Mouse (Mus musculus) adrenal gland, postnatal 10 days (tissue): ENCODE data around the gene Xbp1. TPM values are rescaled to one million over a fixed set of nuclear protein-coding genes. Genes with fewer than 3 reads are reported as not detected.
"Not testable (repeated sequence)": the region's sequence is repeated elsewhere in the genome, so short reads cannot be mapped to it uniquely, and the experiment has no call there.

Experiments used
- DNase-seq: peaks from one replicate; pipeline ENCODE4 v3.0.0; 2021; ENCODE audit warnings: mixed read lengths
- long read RNA-seq, 2 experiments: library from polyadenylated mRNA; stranded (forward); transcript quantifications; one replicate each; pipeline ENCODE4 v2.0.0; 2021
- total RNA-seq, 2 experiments: library from RNA; stranded (reverse); gene quantifications; 2 replicates each; pipeline ENCODE4 v1.2.3; 2021

Gene Xbp1
- 100 to 1,000 TPM; 100 to 121 TPM for total RNA-seq
- long read RNA-seq, experiment 1, transcript Xbp1-201 (5 exons, 2,129 nt), result major isoform, 345 of 379 reads
- long read RNA-seq, experiment 1, partial matches to known transcripts, result 25 of 379 reads
- long read RNA-seq, experiment 1, other reads (novel, unspliced or antisense), result 8 of 379 reads
- long read RNA-seq, experiment 2, transcript Xbp1-201 (5 exons, 2,129 nt), result major isoform, 127 of 146 reads
- long read RNA-seq, experiment 2, partial matches to known transcripts, result 4 of 146 reads
- long read RNA-seq, experiment 2, other reads (novel, unspliced or antisense), result 13 of 146 reads

- DNase-seq, result peak; percentile 99
These were observed at the start of gene Xbp1 for GRCm38 (mm10) chr11:5520412-5521265. Gene Xbp1, plus strand, starts transcription at chr11:5520659.

DNA sequence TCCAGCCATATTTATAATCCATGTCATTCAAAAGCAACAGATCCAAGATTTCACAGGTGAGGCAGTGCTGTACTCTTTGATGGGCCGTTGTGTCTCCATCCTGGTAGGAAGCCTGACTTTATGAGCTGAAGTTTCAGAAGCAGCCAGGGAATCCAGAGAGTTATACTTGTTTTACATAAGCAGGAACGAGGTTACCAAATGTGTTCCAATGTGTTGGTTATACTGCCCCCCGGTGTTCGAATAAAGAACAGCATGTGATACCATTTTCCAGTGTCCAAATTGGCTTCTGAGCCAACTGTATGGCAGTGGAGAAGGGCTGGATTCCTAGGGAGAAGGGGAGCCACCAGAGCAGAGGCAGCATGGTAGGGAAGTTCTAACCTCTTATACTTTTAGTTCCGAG is 46.3 kb upstream of the Xbp1 start:
- DNase-seq, result peak; percentile 81

DNA sequence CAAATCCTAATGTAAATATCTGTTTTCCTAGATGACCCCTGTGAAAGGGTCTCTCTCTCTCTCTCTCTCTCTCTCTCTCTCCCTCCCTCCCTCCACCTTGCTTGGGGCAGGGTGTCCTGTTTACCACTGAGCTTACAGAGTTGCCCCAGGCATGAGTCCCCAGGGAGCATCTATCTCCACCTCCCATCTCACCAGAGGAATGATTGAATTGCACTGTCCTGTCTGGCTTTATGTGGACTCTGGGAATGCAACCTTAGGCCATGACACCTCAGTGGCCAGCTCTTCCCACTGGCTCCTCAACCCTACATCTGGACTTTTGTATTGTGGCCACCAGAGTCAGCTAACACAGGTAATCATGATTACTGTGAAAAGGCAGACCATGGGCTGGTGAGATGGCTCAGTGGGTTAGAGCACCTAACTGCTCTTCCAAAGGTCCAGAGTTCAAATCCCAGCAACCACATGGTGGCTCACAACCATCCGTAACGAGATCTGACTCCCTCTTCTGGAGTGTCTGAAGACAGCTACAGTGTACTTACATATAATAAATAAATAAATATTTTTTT is 44.8 kb upstream of the Xbp1 start:
- not testable (repeated sequence) for DNase-seq

GRCm38 (mm10) chr11:5476806-5477205 is 43.7 kb upstream of the Xbp1 start:
- no peak for DNase-seq

DNA sequence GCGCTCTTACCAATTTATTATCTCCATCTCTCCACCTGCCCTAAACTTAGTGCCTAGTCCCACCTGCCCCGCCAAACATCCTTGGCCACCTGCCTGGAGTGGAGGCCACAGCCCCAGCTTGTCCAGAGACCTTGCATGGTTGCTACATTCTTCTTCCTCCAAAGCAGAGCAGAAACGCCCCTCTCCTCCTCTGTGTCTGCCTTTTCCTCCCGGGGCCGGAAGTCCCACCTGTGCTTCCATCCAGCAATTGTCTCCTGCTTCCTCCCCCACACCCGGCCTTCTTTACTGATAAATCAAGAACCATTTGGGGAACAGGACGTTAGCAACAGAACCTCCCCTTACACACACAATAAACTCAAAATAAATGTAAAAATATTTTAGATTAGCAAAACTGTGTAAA is 42.3 kb upstream of the Xbp1 start:
- no peak for DNase-seq

DNA sequence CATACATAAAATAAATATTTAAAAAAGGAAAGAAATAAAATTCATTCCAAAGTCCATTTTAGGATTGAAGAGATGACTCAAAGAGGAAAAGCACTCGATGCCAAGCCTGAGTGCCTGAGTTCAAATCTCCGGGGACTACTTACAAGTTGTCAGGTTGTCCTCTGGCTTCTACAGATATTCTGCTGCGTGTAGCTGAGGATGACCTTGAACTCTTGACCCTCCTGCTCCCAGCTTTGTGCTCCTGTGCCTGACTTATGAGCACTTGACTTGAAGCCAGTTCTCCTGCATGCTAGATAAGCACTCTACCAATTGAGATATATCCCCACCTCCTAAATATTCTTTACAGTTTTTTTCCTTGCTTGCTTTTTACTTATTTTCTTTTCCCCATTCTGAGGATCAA is 41.6 kb upstream of the Xbp1 start:
- DNase-seq, result no peak

DNA sequence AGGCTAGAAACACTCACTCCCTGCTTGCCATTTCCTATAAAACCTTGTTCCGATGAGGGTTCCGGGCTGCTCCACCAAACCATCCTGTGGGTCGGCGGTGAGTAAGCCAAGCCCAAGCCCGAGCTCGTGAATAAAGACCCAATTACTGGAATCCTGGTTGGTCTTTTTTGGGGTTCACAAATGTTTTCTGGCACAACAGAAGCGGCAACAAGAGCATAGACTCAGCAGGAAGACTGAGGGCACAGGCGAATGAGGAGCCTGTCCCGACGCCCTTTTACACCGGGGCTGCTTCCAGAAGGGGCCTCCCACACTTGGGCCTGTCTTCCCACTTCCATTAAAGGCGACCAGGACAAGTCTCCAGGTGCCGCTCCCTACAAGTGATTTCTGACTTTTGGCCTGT is 37.9 kb upstream of the Xbp1 start:
- DNase-seq, result no peak

DNA sequence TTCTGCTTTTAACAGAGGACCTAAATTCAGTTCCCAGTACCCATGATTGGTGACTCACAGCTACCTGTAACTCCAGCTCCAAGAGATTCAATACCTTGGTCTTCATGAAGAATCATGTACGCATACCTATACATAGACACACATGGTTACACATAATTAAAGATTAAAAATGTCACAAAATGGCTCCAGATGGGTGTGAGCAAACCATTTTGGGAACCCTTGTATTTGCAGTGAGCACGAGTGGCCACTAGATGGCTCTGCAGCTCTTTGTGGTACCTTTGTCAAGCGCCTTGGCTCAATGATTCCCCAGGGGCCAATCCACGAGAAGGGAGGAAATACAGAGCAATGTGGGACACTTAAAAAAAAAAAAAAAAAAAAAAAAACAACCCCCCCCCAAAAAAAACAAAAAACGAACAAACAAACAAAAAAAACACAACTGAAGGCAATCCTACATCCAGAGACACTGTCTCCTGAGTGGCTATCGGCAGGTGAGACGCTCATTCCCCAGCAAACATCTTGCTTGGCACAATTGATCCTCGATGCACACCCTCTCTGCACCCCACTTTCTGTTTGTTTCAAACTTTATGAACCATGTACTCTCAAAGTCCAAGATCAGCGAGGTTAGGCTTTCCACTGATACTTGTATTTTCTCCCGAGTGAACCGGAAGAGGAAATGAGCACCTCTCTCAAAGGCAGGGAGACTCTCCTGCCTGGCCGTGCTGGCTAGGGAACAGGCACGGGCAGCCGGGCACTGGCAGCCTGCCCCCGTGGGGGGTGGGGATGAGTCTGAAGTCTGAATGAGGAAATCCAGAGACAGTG is 35.1 kb upstream of the Xbp1 start:
- peak; percentile 87 for DNase-seq

DNA sequence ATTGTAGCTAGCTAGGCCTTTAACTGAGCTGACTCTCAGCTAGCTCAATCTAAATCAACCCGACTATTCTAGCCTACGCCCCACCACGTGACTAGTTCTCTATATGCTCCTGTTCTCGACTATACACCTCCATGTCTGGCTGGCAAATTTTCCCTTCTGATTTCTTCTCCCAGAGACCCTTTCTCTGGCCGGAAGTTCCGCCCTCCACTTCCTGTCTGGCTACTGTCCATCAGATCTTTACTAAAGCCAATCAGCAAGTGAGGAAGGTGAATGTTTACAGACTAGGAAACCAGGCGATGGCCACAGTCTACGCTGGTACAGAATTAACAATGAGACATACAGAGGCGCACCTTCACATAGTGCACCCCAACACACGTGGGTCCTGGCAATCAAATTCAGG is 31.0 kb upstream of the Xbp1 start:
- not testable (repeated sequence) for DNase-seq

GRCm38 (mm10) chr11:5490989-5491656 is 29.3 kb upstream of the Xbp1 start:
- DNase-seq, result no peak

DNA sequence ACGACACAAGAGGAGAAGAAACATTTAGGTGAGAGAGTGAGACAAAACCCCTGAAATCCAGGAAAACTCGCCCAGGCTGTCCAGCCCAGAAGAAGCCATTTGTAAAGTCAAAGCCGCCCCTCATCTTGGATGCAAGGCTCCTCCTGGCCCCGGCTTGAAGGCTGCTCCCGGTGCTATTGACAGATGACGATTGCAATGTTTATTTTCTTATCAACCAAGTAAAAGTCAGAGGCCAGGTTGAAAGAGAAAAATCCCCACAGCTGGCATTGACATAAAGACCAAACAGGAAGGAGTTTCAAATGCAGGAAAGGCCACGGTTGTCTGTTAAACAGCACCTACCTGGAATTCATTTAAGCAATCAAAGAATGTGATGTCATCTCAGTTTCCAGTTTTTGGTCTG is 28.5 kb upstream of the Xbp1 start:
- no peak for DNase-seq

DNA sequence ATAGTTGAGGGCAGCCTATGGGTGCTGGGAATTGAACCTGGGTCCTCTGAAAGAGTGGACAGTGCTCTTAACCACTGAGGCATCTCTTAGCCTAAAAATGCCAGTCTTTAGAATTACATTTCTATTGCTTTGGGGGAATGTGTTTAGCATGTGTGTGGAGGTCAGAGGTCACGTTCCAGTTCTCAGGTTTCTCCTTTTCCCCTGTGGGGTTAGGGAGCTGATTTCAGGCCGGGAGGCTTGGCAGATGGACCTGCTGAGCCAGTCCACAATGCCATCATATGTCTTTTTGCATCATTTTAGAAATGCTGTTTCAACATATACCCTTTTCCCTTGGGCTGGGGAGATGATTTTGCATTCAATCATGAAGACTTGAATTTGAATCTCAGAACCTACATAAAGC is 26.6 kb upstream of the Xbp1 start:
- no peak for DNase-seq

DNA sequence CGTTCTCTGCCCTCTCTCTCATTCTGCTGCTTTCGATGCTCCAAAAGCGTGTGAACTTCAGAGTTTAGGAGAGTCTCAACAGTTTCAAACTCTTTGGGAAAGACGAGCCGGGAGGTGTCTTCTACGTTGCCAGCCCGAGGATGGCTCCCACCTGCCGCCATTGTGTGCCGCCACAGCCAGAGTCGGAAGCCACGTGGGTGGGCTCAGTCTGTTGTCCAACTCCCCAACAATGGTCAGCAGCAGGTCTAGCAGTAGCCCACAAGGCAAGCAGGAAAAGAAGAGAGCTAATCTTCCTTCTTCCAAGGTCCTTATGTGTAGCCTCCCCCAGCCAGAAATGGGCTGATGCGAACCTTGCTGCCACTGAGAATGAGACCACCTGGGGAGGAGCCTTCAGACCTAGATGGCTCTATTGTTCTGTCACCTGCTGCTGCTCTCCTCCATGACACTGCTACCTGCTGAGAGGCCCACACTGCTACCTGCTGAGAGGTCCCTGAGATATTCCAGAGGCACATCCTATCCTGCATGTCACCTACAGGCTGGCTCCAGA is 25.1 kb upstream of the Xbp1 start:
- no peak for DNase-seq

DNA sequence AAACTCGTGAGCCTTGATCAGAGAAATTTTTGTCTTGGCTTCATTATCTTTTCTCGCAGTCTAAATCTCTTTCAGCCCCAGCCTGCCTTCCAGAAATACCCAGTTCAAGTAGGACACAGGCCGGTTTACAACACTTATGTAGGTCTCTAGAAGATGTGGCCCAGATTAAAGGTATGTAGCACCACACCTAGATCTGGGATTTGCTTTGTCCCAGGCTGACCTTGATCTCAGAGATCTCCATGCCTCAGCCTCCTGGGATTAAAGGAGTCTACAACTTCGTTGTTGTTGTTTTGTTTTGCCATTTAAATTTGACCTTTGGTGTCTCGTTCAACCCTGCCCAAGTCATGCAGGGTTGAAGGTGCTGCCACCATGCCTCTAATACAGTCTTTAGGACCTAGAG is 24.6 kb upstream of the Xbp1 start:
- no peak for DNase-seq

- no peak for DNase-seq
These were observed 23.8 kb upstream of the Xbp1 start for GRCm38 (mm10) chr11:5496559-5497248.

DNA sequence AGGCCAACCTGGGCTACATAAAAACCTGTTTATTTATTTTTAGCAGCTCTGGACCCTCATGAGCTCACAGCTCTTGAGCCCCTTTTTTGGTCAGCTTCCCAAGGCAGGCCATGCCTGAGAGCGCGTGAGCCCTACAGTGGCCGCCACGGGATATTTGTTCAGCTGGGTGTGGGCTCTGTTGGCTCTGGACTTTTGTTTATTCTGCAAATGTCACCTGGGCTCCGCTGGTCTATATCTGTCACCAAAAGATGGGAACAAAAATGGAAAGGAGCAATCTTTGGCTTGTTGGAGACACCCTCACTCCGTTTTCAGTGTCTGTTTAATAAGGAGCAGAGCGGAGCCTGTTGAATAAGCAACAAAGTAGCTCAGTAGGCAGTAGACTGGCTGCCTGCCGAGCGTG is 22.0 kb upstream of the Xbp1 start:
- no peak for DNase-seq

- DNase-seq, result no peak
These were observed 21.4 kb upstream of the Xbp1 start for GRCm38 (mm10) chr11:5498931-5499661.

DNA sequence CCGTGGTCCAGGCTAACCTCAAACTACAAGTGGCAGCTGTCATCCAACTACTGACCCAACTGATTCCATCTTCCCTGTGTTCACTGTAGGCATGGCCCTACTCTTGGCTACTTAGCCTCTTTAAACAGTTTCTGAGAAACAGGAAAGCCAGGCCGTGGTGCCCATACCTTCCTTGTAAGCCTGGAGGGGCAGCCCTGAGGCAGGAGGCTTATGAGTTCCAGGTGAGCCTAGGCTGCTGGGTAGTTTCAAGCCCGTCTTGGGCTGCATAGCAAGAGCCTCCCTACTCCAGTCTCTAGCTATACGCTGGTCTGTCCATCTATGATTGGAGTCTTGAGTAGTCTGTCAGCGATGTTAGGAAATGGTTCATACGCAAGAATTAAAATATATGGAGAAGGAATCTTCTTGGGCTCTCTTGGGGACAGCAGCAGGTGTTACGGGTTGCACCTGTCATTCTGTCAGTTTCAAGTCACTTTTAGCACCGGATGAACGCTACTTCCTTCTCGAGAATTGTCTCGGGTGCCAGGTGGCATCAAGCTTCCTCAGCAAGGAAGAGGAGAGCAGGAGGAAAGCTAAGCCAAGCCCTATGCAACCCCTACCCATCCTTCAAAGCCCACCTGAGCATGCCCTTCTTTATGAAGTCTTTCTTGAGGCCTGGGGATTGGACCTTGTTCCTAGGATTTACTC is 20.4 kb upstream of the Xbp1 start:
- no peak for DNase-seq

GRCm38 (mm10) chr11:5500903-5501741 is 19.3 kb upstream of the Xbp1 start:
- no peak for DNase-seq
